Mouse (Mus musculus): ENCODE data around the gene Scn5a.

Gene Scn5a

GRCm38 (mm10) chr9:119465056-119465455 is 113.8 kb downstream of the Scn5a start:
- DNase-seq (ENCODE audit: low spot score in 2 of 2), result no peak

DNA sequence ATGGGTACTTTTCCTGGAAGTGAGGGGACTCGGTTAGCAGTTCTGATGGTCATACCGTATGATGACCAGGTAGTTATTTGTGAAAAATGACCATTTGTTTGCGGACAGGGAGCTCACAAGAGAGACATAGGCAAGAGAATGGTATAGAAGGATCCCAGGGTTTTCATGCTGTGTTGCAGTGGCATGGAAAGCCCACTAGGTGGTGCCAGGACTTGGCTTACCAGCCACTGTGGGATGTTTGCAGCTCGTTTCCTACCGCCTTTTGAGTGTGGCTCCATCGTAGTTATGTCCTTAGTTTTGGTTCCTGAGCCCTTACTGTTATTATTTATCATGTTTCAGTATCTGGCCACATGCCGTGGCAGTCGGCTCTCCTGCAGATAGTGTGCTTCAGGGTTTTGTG is 118.4 kb downstream of the Scn5a start:
- peak; percentile 18 to 34 for DNase-seq (ENCODE audit: low spot score in 2 of 2)

GRCm38 (mm10) chr9:119457122-119457521 is 121.7 kb downstream of the Scn5a start:
- DNase-seq (ENCODE audit: low spot score in 2 of 2), result no peak

DNA sequence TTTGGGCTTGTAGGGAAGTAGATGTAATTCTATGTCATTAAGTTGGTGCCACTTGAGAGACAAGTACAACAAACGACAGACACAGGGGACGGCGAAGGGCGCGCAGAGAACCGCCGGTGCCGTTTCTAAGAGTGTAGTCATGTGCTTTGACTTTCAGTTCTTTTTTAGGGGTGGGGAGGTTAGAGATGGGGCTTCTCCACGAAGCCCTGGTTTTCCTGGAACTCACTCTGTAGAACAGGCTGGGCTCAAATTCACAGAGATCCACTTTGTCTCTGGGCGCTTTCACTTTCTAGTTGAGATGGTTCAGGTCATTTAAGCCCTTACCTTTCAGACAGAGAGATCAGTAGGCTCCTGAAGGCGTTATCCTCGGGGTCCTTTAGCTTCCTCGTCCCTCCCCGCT is 122.8 kb downstream of the Scn5a start:
- DNase-seq (ENCODE audit: low spot score in 2 of 2), result no peak

- DNase-seq (ENCODE audit: low spot score in 2 of 2), result no peak
These were observed 133.1 kb downstream of the Scn5a start for GRCm38 (mm10) chr9:119445737-119446136.

DNA sequence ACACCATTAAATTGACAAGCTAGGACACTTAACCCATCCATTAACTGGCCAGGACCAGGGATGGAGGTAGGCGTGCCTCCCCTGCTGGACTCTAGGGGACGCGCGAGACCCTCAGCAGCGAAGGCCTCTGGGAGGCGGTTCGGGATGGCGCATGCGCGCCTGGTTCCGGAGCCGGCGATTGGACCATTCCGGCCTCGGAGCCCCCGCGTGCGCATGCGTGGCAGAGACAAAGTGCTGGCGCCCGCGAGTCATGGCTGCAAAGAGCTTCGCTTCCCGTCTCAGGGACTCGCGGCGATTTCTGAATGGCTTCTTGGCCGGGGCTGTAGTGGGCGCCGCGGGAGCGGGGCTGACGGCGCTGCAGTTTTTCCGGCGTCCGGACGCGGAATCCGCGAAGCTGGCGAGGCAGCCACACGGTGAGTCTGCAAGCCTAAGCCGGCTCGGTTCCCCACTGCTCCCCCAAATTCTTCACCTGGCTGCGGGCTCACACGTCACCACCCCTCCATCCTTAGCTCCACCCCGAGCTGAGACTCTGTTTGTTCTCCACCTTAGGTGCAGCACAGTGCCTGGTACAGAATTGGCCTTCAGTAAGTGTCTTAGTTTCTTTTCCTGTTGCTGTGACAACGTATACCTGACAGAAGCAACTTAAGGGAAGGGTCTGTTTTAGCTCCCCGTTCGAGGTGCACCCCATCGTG is 133.9 kb downstream of the Scn5a start, which contains the start of gene Exog:
Gene Exog (plus strand): TSS at position 206 of the 692 bp plus-strand sequence.
- DNase-seq (ENCODE audit: low spot score in 2 of 2), result peak; percentile 93 to 94

GRCm38 (mm10) chr9:119438498-119439000 is 140.3 kb downstream of the Scn5a start:
- no peak for DNase-seq (ENCODE audit: low spot score in 2 of 2)

DNA sequence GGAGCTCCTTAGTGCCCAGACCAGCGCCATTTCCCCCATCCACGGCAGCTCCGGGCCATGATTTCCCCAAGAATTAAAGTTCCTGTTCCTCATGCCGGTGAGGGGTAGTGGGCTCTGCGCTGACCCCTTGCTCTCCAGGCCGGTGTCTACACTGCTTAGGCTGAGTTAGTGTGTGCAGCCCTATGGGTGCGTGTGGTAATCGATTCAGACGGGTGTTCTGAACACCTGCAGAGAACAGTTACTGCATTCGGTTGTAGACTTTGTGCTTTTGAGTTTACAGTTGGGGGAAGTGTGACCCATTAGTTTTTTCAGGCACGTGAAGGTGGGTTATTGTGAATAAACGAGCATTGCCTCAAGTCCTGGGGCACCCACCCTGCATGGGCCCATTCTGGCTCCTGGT is 140.8 kb downstream of the Scn5a start:
- DNase-seq (ENCODE audit: low spot score in 2 of 2), result no peak

DNA sequence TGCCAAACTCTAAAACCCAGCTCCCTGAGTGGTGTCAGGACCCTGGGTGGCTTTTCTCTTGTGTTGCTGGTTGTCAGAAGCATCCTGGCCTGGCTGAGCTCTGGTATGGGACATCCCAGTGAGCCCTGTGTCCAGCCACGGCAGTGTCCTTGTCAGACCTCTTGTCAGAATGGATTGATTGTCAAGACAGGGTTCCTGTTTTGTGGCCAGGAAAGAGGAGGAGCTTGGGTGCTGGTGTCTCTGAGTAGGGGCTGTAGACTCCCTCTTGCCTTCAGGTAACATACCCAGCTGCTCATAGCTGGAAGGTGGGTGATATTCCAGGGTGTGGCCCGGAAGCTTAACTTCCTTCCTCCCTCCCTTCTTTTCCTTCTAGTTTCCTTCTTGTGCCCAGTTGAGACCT is 143.0 kb downstream of the Scn5a start:
- DNase-seq (ENCODE audit: low spot score in 2 of 2), result no peak
